Mouse (Mus musculus) bone marrow macrophage, adult 2 months (primary cell): Measurements from ENCODE around the gene Trim69.

ENCODE experiments used
- CTCF ChIP-seq: IDR thresholded peaks from 2 replicates; pipeline ENCODE4 v1.5.1; 2012; ENCODE audit warnings: low read depth, mild to moderate bottlenecking, low read length, moderate library complexity
- POLR2A ChIP-seq: IDR thresholded peaks from 2 replicates; pipeline ENCODE4 v1.6.1; 2012; ENCODE audit warnings: mild to moderate bottlenecking, low read depth, low read length, borderline replicate concordance

GRCm38 (mm10) chr2:122162529-122162928, 2.0 kb downstream of the Trim69 start:
- no peak for TF ChIP-seq POLR2A
- no peak for TF ChIP-seq CTCF
